Mouse (Mus musculus): ENCODE data around the gene Acp1. TPM values are rescaled to one million over a fixed set of nuclear protein-coding genes. Genes with fewer than 3 reads are reported as not detected.

Gene Acp1
- polyA plus RNA-seq (2015; fragmentation: Nextera tagmentation; extraction: Ambion mirVana) = 100 and 114 TPM in 2 replicates

GRCm38 (mm10) chr12:30911261-30912047, at the start of gene Acp1, which contains the start of gene Sh3yl1:
Gene Acp1 (minus strand): TSS chr12:30911589.
Gene Sh3yl1 (plus strand): TSS chr12:30911668.
- H3K4me3 ChIP-seq (replicated peaks) = peak within 1 kb of the TSS; percentile 61
- H3K9me3 ChIP-seq (replicated peaks) = no peaks in the 10 kb centered on the region
- peak within 1 kb of the TSS; percentile 89 for H3K4me2 ChIP-seq
- H3K27me3 ChIP-seq (replicated peaks) = no peaks in the 10 kb centered on the region
- ATAC-seq (ENCODE audit: low FRiP score) = peak; percentile 99
- whole genome bisulfite sequencing = under 1% methylated on average over 52 of the region's 52 CpGs
- H3K9ac ChIP-seq (replicated peaks) = peak within 1 kb of the TSS; percentile 72
- H3K4me1 ChIP-seq = peaks cover 31% of the 10 kb centered on the region
- H3K36me3 ChIP-seq = no peaks in the 10 kb centered on the region
- peak within 1 kb of the TSS; percentile 75 for H3K27ac ChIP-seq (replicated peaks)

GRCm38 (mm10) chr12:30944197-30944596, 32.8 kb upstream of the Acp1 start:
- WGBS = 37% methylated on average over 3 of the region's 3 CpGs
- H3K27ac ChIP-seq (replicated peaks) = no peak overlapping the region
- no peaks in the 10 kb centered on the region for H3K9me3 ChIP-seq (replicated peaks)
- H3K4me1 ChIP-seq = no peaks in the 10 kb centered on the region
- no peak overlapping the region for H3K9ac ChIP-seq (replicated peaks)
- H3K27me3 ChIP-seq (replicated peaks) = no peaks in the 10 kb centered on the region
- no peak for ATAC-seq (ENCODE audit: low FRiP score)
- H3K4me2 ChIP-seq = no peak overlapping the region
- peaks cover 52% of the 10 kb centered on the region for H3K36me3 ChIP-seq
- no peak overlapping the region for H3K4me3 ChIP-seq (replicated peaks)

GRCm38 (mm10) chr12:30943057-30943986, 31.9 kb upstream of the Acp1 start:
- WGBS = 83% methylated on average over 14 of the region's 14 CpGs
- peaks cover 54% of the 10 kb centered on the region for H3K36me3 ChIP-seq
- H3K4me1 ChIP-seq = no peaks in the 10 kb centered on the region
- H3K9me3 ChIP-seq (replicated peaks) = no peaks in the 10 kb centered on the region
- no peak overlapping the region for H3K4me2 ChIP-seq
- H3K9ac ChIP-seq (replicated peaks) = no peak overlapping the region
- H3K4me3 ChIP-seq (replicated peaks) = no peak overlapping the region
- no peak overlapping the region for H3K27ac ChIP-seq (replicated peaks)
- no peak for ATAC-seq (ENCODE audit: low FRiP score)
- no peaks in the 10 kb centered on the region for H3K27me3 ChIP-seq (replicated peaks)

DNA sequence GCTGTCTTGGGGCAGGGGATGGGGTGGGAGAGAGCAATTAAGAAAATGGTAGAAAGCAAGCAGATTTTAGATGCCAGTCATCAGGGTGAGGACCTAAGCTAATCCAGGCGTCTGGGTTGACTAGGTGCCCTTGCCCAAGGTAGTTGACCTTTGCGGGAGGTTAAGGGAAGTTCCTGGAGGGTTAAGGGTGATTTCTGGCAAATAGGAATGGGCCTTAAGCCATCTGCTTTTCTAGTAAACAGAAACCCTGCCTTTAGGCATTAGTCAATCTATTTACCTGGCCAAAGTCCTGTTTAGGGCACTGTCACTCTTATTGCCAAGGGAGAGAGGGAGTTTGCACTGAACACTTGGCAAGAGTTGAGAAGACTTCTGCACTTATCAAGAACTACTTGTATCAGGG, 25.5 kb upstream of the Acp1 start:
- H3K9ac ChIP-seq (replicated peaks) = no peak overlapping the region
- no peak overlapping the region for H3K4me2 ChIP-seq
- H3K36me3 ChIP-seq = peaks cover 36% of the 10 kb centered on the region
- H3K27me3 ChIP-seq (replicated peaks) = no peaks in the 10 kb centered on the region
- no peak for ATAC-seq (ENCODE audit: low FRiP score)
- no peaks in the 10 kb centered on the region for H3K4me1 ChIP-seq
- no peak overlapping the region for H3K27ac ChIP-seq (replicated peaks)
- H3K9me3 ChIP-seq (replicated peaks) = no peaks in the 10 kb centered on the region
- 75% methylated on average over 2 of the region's 2 CpGs for WGBS
- no peak overlapping the region for H3K4me3 ChIP-seq (replicated peaks)

DNA sequence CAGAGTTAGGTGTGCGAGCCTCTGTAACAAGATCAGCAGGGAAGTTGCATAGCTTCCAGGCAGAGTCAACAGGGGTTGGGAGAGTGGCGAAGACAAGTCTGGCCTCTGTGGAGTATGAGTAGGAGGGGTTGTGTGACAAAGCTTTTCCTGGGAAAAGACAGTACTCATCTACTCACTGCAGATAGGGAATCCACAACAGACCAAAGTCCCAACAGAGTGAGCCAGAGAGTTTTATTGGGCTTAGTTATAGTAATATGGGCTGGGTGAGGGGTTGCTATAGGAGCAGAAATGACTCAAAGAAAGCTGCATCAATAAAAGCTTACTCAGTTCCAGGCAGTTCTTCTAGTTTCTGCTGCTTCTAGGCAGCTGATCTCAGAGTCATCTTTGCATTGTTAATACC, 21.9 kb upstream of the Acp1 start:
- WGBS = 88% methylated on average over 2 of the region's 2 CpGs
- Histone ChIP-seq H3K4me3 (replicated peaks) (no peak overlapping the region), H3K4me2 (no peak overlapping the region), H3K4me1 (no peaks in the 10 kb centered on the region), H3K9me3 (replicated peaks) (no peaks in the 10 kb centered on the region), H3K9ac (replicated peaks) (no peak overlapping the region), H3K36me3 (peaks cover 12% of the 10 kb centered on the region), H3K27me3 (replicated peaks) (no peaks in the 10 kb centered on the region), H3K27ac (replicated peaks) (no peak overlapping the region)
- no peak for ATAC-seq (ENCODE audit: low FRiP score)

GRCm38 (mm10) chr12:30928182-30928581, 16.8 kb upstream of the Acp1 start:
- Histone ChIP-seq H3K4me1 (no peaks in the 10 kb centered on the region), H3K4me3 (replicated peaks) (no peak overlapping the region), H3K27me3 (replicated peaks) (no peaks in the 10 kb centered on the region), H3K36me3 (peaks cover 16% of the 10 kb centered on the region), H3K27ac (replicated peaks) (no peak overlapping the region), H3K4me2 (no peak overlapping the region), H3K9me3 (replicated peaks) (no peaks in the 10 kb centered on the region), H3K9ac (replicated peaks) (no peak overlapping the region)
- WGBS = 91% methylated on average over 6 of the region's 6 CpGs
- no peak for ATAC-seq (ENCODE audit: low FRiP score)

- Histone ChIP-seq H3K36me3 (peaks cover 15% of the 10 kb centered on the region), H3K4me3 (replicated peaks) (no peak overlapping the region), H3K9me3 (replicated peaks) (no peaks in the 10 kb centered on the region), H3K4me1 (no peaks in the 10 kb centered on the region), H3K9ac (replicated peaks) (no peak overlapping the region), H3K27ac (replicated peaks) (no peak overlapping the region), H3K27me3 (replicated peaks) (no peaks in the 10 kb centered on the region), H3K4me2 (no peak overlapping the region)
- 86% methylated on average over 3 of the region's 3 CpGs for WGBS
- ATAC-seq (ENCODE audit: low FRiP score) = no peak
Measured at GRCm38 (mm10) chr12:30922401-30922800, 11.0 kb upstream of the Acp1 start.

GRCm38 (mm10) chr12:30912840-30913239, 1.5 kb upstream of the Acp1 start:
- Histone ChIP-seq H3K27ac (replicated peaks) (no peak overlapping the region), H3K9me3 (replicated peaks) (no peaks in the 10 kb centered on the region), H3K4me2 (peak overlapping the region; percentile 89), H3K4me3 (replicated peaks) (peak overlapping the region; percentile 61), H3K9ac (replicated peaks) (no peak overlapping the region; the same call in 1 of the 2 replicates), H3K36me3 (no peaks in the 10 kb centered on the region), H3K27me3 (replicated peaks) (no peaks in the 10 kb centered on the region), H3K4me1 (peaks cover 31% of the 10 kb centered on the region)
- WGBS = 54% methylated on average over 3 of the region's 3 CpGs
- no peak for ATAC-seq (ENCODE audit: low FRiP score)

GRCm38 (mm10) chr12:30912048-30912381, 626 bp upstream of the Acp1 start:
- H3K4me2 ChIP-seq = peak overlapping the region; percentile 89
- H3K36me3 ChIP-seq = no peaks in the 10 kb centered on the region
- H3K4me3 ChIP-seq (replicated peaks) = peak overlapping the region; percentile 61
- peak overlapping the region; percentile 75 for H3K27ac ChIP-seq (replicated peaks)
- no peaks in the 10 kb centered on the region for H3K27me3 ChIP-seq (replicated peaks)
- peak overlapping the region; percentile 67 for H3K9ac ChIP-seq (replicated peaks)
- WGBS = 0% methylated on average over 19 of the region's 19 CpGs
- H3K4me1 ChIP-seq = peaks cover 31% of the 10 kb centered on the region
- ATAC-seq (ENCODE audit: low FRiP score) = peak; percentile 81
- H3K9me3 ChIP-seq (replicated peaks) = no peaks in the 10 kb centered on the region

DNA sequence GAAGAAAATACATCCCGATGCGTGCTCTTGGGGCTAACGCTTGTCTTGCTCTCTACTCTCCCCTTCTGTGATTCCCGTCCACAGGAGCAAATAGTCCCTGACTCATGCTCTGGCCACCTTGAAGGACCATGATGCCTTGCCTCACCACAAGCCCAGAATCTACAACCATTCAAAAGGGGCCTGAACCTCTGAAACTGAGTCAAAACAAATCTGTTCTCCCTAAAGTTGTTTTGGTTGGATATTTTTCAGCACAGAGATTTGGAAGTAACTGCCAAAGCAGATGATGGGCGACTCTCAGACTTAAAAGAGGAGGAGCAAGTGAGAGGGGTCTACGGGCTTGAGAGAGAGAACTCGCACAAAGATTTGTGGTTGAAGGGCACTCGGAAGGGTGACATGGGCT, 529 bp downstream of the Acp1 start:
- no peaks in the 10 kb centered on the region for H3K9me3 ChIP-seq (replicated peaks)
- H3K36me3 ChIP-seq = no peaks in the 10 kb centered on the region
- H3K27me3 ChIP-seq (replicated peaks) = no peaks in the 10 kb centered on the region
- H3K9ac ChIP-seq (replicated peaks) = peak overlapping the region; percentile 72
- ATAC-seq (ENCODE audit: low FRiP score) = no peak
- peaks cover 31% of the 10 kb centered on the region for H3K4me1 ChIP-seq
- H3K4me3 ChIP-seq (replicated peaks) = peak overlapping the region; percentile 61
- WGBS = 17% methylated on average over 8 of the region's 8 CpGs
- H3K4me2 ChIP-seq = peak overlapping the region; percentile 89
- peak overlapping the region; percentile 72 for H3K27ac ChIP-seq (replicated peaks)

DNA sequence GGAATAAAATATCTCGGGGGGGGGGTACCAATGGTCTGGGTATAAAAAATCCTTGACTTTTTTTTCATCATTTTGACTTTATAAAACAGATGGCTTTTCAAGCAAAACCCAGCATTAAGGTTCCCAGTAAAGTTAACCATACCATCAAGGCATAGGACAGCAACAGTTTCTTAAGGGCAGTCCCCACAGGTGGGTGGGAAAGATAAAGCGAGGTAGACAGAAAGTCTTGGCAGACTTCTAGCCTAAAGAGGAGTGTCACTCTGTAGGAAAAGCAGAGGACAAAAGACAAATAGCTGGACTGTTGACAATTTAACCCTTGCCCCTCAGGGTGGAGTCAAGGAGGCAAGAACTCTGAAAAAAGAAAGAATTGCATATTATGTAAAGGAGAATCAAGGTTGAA, 1.5 kb downstream of the Acp1 start:
- peak overlapping the region; percentile 89; the same call in 1 of the 2 replicates for H3K4me2 ChIP-seq
- H3K4me1 ChIP-seq = peaks cover 31% of the 10 kb centered on the region
- no peak for ATAC-seq (ENCODE audit: low FRiP score)
- WGBS = 88% methylated on average over 2 of the region's 2 CpGs
- H3K27me3 ChIP-seq (replicated peaks) = no peaks in the 10 kb centered on the region
- no peak overlapping the region for H3K4me3 ChIP-seq (replicated peaks)
- no peak overlapping the region for H3K9ac ChIP-seq (replicated peaks)
- no peaks in the 10 kb centered on the region for H3K9me3 ChIP-seq (replicated peaks)
- no peaks in the 10 kb centered on the region for H3K36me3 ChIP-seq
- H3K27ac ChIP-seq (replicated peaks) = no peak overlapping the region

Data from neural tube, embryonic 15.5 days (tissue).